Mouse (Mus musculus): ENCODE data around the gene Tpst1.

DNA sequence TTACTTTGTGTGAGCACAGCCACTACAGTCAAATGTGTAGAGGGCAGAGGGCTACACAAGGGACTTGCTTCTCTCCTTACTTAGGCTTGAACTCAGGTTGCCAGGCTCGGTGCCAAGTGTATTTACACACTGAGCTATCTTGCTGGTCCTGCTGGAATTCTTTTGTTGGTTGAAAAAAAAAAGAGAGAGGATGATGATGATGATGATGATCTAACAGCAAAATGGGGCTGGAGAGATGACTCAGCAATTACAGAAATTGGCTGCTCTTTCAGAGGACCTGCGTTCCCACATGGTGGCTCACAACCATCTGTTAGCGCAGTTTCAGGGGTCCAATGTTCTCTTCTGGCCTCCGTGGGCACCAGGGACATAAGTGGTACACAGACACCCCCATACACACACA is 15.5 kb downstream of the Tpst1 start:
- TF ChIP-seq POLR2A (IDR thresholded peaks at IDR 0.05; ENCODE audit: borderline replicate concordance, extremely low read depth, insufficient read depth, insufficient read length, poor library complexity, severe bottlenecking) (no peak), CTCF (IDR thresholded peaks at IDR 0.05; ENCODE audit: borderline replicate concordance, extremely low read depth, insufficient read depth, insufficient read length) (no peak)
